Mouse (Mus musculus) right cerebral cortex, postnatal 14 days (tissue): Measurements from ENCODE around the gene Amd2.

Experiments
- DNase-seq: peaks from one replicate; pipeline ENCODE4 v3.0.0; 2022

The Amd2 gene

DNA sequence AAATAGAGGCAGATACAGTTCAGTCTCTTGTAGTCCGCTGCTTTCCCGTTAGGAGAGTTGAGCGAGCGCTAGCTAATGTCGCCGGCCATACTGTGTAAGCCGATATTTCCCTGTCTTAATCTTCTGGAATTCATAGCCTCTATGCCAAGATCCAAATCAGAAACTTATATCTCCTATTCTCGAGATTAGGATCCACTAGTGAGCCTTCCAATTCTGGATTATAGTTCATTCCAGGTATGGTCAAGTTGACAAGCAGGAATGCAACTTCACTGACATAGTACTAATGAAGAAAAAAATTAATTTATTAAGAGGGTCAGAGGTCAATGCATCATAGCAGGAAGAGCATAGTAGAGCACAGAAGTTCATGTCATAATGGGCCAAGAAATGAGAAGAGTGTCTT lies at the start of gene Amd2:
TSS of gene Amd2 (minus strand) at position 101 of the 400 bp plus-strand sequence.
- no peak for DNase-seq

- no peak for DNase-seq
Measured at GRCm38 (mm10) chr10:35761280-35761679, 49.6 kb upstream of the Amd2 start.

GRCm38 (mm10) chr10:35737639-35738038 lies 25.9 kb upstream of the Amd2 start:
- DNase-seq: no peak

GRCm38 (mm10) chr10:35714266-35714665 lies 2.6 kb upstream of the Amd2 start:
- no peak for DNase-seq
